Mouse (Mus musculus) neural tube, embryonic 14.5 days (tissue): ENCODE results near the gene Spata3. TPM values are rescaled to one million over a fixed set of nuclear protein-coding genes. Genes with fewer than 3 reads are reported as not detected.
"Not testable (repeated sequence)": the region's sequence is repeated elsewhere in the genome, so short reads cannot be mapped to it uniquely, and the experiment has no call there.

Experiments used
- ATAC-seq: fragments of 200-750 bp; cut with Nextera tagmentation; 2 replicates; pipeline ENCODE4 v1.8.0; 2017; ENCODE audit warnings: low read depth, mild to moderate bottlenecking, moderate TSS enrichment, moderate library complexity
- H3K27ac ChIP-seq: fragments of 300-500 bp; sonication (generic); 2 replicates; pipeline ENCODE4 v1.5.1; 2014; ENCODE audit warnings: low read depth, mild to moderate bottlenecking, control low read depth, low read length, moderate library complexity, mixed read lengths
- H3K27me3 ChIP-seq: fragments of 300-500 bp; sonication (generic); 2 replicates; pipeline ENCODE4 v1.6.1; 2014; ENCODE audit warnings: low read length; ENCODE audit not compliant: control insufficient read depth, insufficient read depth
- H3K36me3 ChIP-seq: fragments of 300-500 bp; sonication (generic); 2 replicates; pipeline ENCODE4 v1.6.1; 2014; ENCODE audit warnings: low read length, mixed read lengths; ENCODE audit not compliant: control insufficient read depth, insufficient read depth
- H3K4me1 ChIP-seq: fragments of 300-500 bp; sonication (generic); 2 replicates; pipeline ENCODE4 v1.6.1; 2014; ENCODE audit warnings: low read length; ENCODE audit not compliant: control insufficient read depth, insufficient read depth
- H3K4me2 ChIP-seq: fragments of 300-500 bp; sonication (generic); 2 replicates; pipeline ENCODE4 v1.6.1; 2014; ENCODE audit warnings: mild to moderate bottlenecking, low read depth, low read length, control low read depth
- H3K4me3 ChIP-seq: fragments of 300-500 bp; sonication (generic); 2 replicates; pipeline ENCODE4 v1.5.1; 2014; ENCODE audit warnings: low read depth, low read length, control low read depth, mixed read lengths
- H3K9ac ChIP-seq: fragments of 300-500 bp; sonication (generic); replicated peaks from 2 replicates; pipeline ENCODE4 v1.6.1; 2014; ENCODE audit warnings: low read depth, mild to moderate bottlenecking, control low read depth, low read length, mixed read lengths
- H3K9me3 ChIP-seq: fragments of 300-500 bp; sonication (generic); 2 replicates; pipeline ENCODE4 v1.6.1; 2016; ENCODE audit warnings: low read length; ENCODE audit not compliant: control insufficient read depth
- WGBS: fragments of 180-500 bp; shearing (Covaris S2); extraction: QIAGEN DNeasy Blood & Tissue Kit; methylation state at CpG from one replicate; pipeline ENCODE4 v1.1.7; 2014; 5-methylcytosine and 5-hydroxymethylcytosine counted together
- polyA plus RNA-seq: library from polyadenylated mRNA; unstranded; fragments of >200 nt; fragmentation: Nextera tagmentation; extraction: Ambion mirVana; gene quantifications from 2 replicates; pipeline ENCODE4 v1.2.1, GENCODE M21; 2014

Gene Spata3
- polyA plus RNA-seq, 1 experiment from 2014 or later: 0.51 TPM

DNA sequence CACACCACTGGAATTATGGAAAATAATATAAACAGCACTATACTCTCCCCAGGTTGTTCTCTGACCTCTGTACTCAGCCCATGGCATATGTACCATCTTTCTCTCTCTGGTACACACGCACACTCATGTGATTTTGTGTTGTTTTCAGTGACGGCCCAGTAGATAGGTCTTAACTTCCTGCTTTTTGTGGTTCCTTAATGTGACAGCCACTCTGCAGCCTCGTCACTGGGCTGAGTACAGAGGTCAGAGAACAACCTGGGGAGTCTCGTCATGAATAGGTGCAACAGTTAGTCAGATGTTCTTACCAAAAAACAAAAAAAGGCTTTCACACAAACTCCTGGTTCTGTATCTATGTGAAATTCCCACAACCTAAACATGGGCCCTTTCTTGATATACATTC is 28.3 kb upstream of the Spata3 start:
- Histone ChIP-seq H3K27ac (no peak overlapping the region), H3K27me3 (no peaks in the 10 kb centered on the region), H3K4me2 (no peak overlapping the region), H3K4me1 (no peaks in the 10 kb centered on the region), H3K4me3 (no peak overlapping the region), H3K36me3 (no peaks in the 10 kb centered on the region), H3K9ac (no peak overlapping the region), H3K9me3 (no peaks in the 10 kb centered on the region)
- 80% methylated on average over 4 of the region's 4 CpGs for WGBS
- ATAC-seq: no peak

DNA sequence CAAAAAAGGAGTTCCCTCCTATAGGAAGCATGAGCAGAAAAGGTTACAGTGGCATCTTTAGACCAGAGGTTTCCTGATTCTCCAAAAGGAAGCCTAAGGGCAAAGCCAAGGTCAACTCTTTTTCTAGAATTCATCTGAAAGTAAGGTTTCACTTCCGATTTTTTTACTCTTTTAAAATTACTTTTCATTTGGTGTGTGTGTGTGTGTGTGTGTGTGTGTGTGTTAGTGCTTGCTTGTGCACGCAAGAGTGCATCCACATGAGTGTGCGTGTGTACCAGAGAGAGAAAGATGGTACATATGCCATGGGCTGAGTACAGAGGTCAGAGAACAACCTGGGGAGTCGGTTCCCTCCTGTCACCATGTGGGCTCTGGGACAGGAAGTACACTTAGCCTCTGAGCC is 27.7 kb upstream of the Spata3 start:
- not testable (repeated sequence) for H3K27me3 ChIP-seq, H3K9me3 ChIP-seq, ATAC-seq, H3K4me3 ChIP-seq, H3K27ac ChIP-seq, H3K9ac ChIP-seq, H3K4me2 ChIP-seq, H3K4me1 ChIP-seq, H3K36me3 ChIP-seq
- WGBS: 88% methylated on average over 4 of the region's 4 CpGs

DNA sequence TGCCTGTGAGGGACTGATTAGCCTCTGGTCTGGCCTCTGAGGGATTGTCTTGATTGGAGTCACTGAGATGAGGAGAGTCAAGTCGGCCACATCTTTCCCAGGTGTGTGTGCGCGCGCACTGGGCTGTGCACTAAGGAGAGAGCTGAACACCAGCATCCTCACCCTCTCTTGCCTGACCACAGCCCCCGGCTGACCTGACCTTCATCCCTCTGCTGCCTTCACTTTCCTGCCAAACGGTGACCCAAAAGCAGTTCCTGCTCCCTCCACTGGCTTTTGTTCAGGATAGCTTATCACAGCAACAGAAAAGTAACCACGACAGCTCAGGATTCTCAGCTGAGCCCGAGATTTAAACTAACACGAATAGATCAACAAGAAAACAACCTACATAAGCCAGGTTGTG is 24.4 kb upstream of the Spata3 start:
- Histone ChIP-seq H3K4me1 (no peaks in the 10 kb centered on the region), H3K9me3 (no peaks in the 10 kb centered on the region), H3K9ac (no peak overlapping the region), H3K27me3 (no peaks in the 10 kb centered on the region), H3K4me3 (no peak overlapping the region), H3K27ac (no peak overlapping the region), H3K36me3 (no peaks in the 10 kb centered on the region), H3K4me2 (no peak overlapping the region)
- 87% methylated on average over 9 of the region's 9 CpGs for WGBS
- no peak for ATAC-seq

DNA sequence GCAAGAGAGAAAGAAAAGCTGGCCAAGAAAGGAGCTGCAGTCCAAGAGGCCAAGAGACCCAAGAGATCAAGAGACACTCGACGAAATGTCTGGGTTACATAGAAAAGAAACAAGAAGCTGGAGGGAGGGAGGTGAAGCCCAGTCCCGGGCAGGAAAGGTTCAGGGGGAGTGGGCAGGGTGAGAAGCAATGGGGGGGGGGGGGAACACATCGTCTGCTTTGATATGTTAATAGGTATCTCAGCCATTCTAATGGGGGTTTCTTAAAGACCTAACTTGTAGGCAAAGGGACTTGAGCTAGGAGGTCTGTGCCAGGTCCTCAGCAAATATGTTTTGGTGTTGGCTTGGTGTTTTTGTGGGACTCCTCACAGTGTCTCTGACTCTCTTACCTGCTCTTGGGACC is 23.1 kb upstream of the Spata3 start:
- Histone ChIP-seq H3K36me3 (no peaks in the 10 kb centered on the region), H3K4me3 (no peak overlapping the region), H3K9ac (no peak overlapping the region), H3K27me3 (no peaks in the 10 kb centered on the region), H3K4me1 (no peaks in the 10 kb centered on the region), H3K9me3 (no peaks in the 10 kb centered on the region), H3K4me2 (no peak overlapping the region), H3K27ac (no peak overlapping the region)
- WGBS: 59% methylated on average over 4 of the region's 4 CpGs
- ATAC-seq: no peak

DNA sequence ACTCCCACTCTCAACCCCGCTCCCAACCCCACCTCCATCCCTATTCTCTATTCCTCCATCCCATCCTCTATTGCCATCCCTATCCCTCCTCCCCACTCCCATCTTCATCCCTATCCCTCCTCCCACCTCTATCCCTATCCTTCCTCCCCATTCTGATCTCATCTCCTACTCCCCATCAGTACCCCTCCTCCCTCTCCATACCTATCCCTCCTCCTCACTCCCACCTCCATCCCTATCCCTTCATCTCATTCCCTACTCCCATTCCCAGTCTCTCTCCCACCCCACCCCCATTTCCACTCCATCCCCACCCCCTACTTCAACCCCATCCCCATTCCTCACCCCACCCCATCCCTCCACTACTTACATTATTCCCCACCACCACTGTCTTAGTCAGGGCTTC is 19.4 kb upstream of the Spata3 start:
- Histone ChIP-seq H3K27me3 (no peaks in the 10 kb centered on the region), H3K9ac (no peak overlapping the region), H3K36me3 (no peaks in the 10 kb centered on the region), H3K4me2 (no peak overlapping the region), H3K27ac (no peak overlapping the region), H3K9me3 (no peaks in the 10 kb centered on the region), H3K4me1 (no peaks in the 10 kb centered on the region), H3K4me3 (no peak overlapping the region)
- 94% methylated on average over 1 of the region's 1 CpGs for WGBS
- no peak for ATAC-seq

DNA sequence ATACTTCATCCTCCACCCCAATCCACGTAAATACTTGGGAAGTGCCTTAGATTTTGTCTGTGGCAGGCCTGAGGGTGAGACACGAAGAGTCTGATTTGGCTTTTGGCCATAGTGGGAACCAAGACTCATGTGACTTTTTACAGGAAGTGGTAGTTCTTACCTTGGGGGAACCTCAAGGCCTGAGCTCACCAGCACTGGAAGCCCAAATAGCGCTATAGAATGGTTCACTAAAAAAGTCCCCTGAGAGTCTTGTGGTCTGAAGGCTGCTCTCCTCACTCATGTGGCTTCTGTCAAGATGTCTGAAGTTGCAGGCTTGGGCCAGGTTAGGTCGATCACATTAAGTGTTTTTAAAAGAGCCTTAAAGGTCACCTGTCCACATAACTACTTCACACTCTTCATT is 18.6 kb upstream of the Spata3 start:
- Histone ChIP-seq H3K9me3 (no peaks in the 10 kb centered on the region), H3K27me3 (no peaks in the 10 kb centered on the region), H3K4me3 (no peak overlapping the region), H3K27ac (no peak overlapping the region), H3K4me2 (no peak overlapping the region), H3K9ac (no peak overlapping the region), H3K36me3 (no peaks in the 10 kb centered on the region), H3K4me1 (no peaks in the 10 kb centered on the region)
- WGBS: 86% methylated on average over 4 of the region's 4 CpGs
- no peak for ATAC-seq

DNA sequence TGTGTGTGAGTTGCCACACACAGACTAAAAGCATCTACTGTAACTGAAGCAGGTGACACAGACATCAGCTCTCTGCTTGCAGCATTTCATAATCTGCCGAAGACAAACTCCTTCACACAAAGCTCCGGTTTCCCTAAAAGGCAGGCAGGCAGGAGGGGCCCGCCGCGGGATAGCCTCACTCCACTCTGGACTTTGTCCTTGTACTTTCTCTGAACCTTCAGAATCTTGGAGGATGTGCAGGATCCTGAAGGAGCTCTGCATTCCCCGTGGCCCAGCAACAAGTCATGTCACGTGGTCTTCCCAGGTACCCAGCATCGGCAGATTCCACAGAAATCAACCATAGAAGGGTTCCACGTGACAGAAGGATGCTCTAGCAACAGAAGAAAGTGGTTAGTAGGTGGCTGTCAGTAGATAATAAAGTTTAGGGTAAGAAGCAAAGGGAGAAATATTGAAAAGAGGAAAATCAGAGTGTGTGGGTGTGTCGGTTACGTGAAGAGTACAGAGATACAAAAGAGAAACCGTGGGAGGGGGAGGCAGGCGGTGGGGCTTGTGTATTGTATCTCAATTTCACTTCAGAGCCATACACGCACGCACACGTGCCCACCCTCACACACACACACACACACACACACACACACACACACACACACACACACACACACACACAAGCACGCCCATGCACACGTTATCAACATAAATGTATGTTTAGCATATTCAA is 16.6 kb upstream of the Spata3 start:
- no peak overlapping the region for H3K9ac ChIP-seq
- H3K36me3 ChIP-seq: no peaks in the 10 kb centered on the region
- ATAC-seq: no peak
- WGBS: 90% methylated on average over 18 of the region's 18 CpGs
- no peak overlapping the region for H3K27ac ChIP-seq
- H3K4me1 ChIP-seq: no peaks in the 10 kb centered on the region
- H3K27me3 ChIP-seq: no peaks in the 10 kb centered on the region
- no peak overlapping the region for H3K4me3 ChIP-seq
- H3K9me3 ChIP-seq: no peaks in the 10 kb centered on the region
- H3K4me2 ChIP-seq: no peak overlapping the region

DNA sequence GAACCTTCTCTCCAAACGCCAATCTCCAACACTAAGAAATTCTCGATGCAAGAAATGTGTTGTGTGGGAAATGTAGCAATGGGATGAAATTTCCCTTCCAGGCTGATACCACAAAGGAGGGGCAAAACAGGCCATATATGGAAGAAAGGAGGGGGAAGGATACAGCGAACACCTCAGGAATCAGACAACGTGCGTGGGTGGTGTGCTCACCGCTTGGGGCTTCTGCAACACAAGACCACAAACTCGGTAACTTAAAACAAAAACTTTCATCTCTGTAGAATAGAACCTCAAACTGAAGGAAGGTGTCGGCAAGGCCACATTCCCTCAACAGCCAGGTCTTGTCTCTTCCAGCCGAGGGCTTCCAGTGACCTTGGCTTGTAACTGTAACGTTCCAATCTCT is 11.1 kb upstream of the Spata3 start:
- WGBS: 95% methylated on average over 10 of the region's 10 CpGs

DNA sequence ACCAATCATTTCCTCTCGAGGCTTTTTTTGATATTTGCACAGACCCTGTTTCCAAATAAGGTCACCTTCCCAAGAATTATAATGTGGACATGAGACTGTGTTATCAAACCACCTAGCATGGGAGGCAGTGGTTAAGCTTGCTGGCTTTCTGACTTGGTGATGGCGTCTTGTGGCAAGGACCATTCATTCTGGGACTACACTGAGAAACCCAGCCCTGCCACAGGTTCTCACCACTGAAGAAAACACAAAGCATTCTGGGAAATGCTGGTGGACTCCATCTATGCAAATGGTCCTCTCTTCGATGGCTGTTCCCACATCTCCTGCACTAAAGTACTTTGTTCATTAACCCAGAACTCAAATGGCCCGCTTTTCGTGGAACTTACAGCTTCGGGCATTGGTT is 10.6 kb upstream of the Spata3 start:
- H3K4me2 ChIP-seq: no peak overlapping the region
- H3K27me3 ChIP-seq: no peaks in the 10 kb centered on the region
- no peaks in the 10 kb centered on the region for H3K9me3 ChIP-seq
- H3K4me1 ChIP-seq: no peaks in the 10 kb centered on the region
- H3K36me3 ChIP-seq: no peaks in the 10 kb centered on the region
- no peak overlapping the region for H3K9ac ChIP-seq
- H3K4me3 ChIP-seq: no peak overlapping the region
- no peak overlapping the region for H3K27ac ChIP-seq
- 95% methylated on average over 6 of the region's 6 CpGs for WGBS
- ATAC-seq: no peak

More for the DNA sequence above, 11.1 kb upstream of the Spata3 start:
- Histone ChIP-seq H3K4me2 (no peak overlapping the region), H3K27me3 (no peaks in the 10 kb centered on the region), H3K4me1 (no peaks in the 10 kb centered on the region), H3K27ac (no peak overlapping the region), H3K4me3 (no peak overlapping the region), H3K9me3 (no peaks in the 10 kb centered on the region), H3K9ac (no peak overlapping the region), H3K36me3 (no peaks in the 10 kb centered on the region)
- ATAC-seq: no peak
